Mouse (Mus musculus) effector memory CD4-positive, alpha-beta T cell, adult 5 months (primary cell): Measurements from ENCODE around the gene Acad10. TPM values are rescaled to one million over a fixed set of nuclear protein-coding genes. Genes with fewer than 3 reads are reported as not detected.

Experiments used
- polyA plus RNA-seq: library from polyadenylated mRNA; unstranded; fragments of 100-300 nt; shearing (Covaris generic); gene quantifications from one replicate; pipeline ENCODE4 v1.2.1, GENCODE M21; 2017

Acad10 gene
- polyA plus RNA-seq: 9.5 TPM

DNA sequence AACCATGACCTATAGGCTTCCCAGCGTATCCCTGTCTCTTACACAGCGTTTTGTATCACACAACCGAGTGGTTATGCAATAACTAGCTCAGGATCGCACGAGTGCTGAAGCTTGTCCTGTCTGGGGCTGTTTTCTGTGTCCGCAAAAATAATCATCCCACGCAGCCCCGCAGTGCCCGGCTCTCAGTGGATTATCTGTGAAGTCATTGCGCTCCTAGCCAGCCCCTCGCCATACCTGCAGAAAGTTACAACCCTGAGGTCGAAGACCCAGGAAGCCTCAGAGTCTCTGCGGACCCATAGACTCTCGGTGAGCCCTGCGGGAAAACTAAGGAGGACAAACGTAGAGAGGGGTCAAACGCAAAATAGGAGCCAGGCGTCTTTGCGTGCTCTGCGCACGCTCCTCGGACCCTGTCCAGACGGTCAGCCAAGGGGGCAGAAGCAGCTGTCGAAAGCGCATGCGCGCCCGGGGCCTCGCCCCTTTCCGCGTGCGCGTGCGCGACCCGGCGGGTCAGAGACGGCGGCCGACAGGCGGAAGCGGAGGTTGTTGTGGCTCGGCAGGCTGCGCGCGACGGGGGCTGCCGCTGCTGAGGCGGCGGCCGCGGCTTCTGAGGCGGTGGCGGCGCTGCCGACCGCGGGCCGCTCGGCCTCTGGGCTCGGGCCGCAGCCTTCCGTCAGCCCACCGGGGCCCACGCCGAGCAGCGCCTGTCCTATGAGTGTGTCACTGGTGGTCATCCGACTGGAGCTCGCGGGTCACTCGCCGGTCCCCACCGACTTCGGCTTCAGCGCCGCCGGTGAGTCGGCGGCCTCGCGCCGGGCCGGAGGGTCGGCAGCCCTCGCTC is at the start of gene Acad10, which contains the start of gene Brap:
Acad10 (minus strand) TSS at position 456 of the 838 bp plus-strand sequence.
Brap (plus strand) TSS at position 505 of the 838 bp plus-strand sequence.

DNA sequence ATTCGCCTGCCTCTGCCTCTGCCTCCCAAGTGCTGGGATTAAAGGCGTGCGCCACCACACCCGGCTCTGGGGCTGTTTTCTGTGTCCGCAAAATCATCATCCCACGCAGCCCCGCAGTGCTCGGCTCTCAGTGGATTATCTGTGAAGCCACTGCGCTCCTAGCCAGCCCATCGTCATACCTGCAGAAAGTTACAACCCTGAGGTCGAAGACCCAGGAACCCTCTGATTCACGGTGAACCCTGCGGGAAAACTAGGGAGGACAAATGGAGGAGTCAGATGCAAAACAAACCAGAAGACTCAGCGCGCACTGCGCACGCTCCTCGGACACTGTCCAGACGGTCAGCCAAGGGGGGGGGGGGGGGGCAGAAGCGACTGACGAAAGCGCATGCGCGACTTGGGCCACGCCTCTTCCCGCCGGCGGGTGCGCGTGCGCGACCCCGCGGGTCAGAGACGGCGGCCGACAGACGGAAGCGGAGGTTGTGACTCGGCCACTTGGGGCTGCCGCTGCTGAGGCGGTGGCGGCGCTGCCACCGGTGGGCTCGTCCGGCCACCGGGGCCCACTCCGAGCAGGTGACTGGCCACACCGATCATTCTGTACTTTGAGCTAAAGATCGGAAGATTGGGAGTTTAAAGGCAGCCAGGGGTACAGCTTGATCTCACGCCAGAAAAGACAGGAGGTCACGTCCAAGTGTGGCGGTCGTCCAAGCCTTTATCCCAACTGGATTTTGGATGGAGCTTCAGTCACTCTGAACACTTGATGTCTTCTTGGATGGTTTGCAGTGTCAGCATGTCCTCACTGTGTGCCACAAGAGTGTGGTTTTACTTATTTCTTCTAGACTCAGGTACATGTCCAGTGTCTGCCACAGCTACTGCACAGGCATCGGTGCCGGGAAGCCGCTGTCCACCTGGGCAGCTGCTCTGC is 41.5 kb downstream of the Acad10 start, which contains the start of gene Acad12:
Acad12 (minus strand) TSS at position 347 of the 922 bp plus-strand sequence.

DNA sequence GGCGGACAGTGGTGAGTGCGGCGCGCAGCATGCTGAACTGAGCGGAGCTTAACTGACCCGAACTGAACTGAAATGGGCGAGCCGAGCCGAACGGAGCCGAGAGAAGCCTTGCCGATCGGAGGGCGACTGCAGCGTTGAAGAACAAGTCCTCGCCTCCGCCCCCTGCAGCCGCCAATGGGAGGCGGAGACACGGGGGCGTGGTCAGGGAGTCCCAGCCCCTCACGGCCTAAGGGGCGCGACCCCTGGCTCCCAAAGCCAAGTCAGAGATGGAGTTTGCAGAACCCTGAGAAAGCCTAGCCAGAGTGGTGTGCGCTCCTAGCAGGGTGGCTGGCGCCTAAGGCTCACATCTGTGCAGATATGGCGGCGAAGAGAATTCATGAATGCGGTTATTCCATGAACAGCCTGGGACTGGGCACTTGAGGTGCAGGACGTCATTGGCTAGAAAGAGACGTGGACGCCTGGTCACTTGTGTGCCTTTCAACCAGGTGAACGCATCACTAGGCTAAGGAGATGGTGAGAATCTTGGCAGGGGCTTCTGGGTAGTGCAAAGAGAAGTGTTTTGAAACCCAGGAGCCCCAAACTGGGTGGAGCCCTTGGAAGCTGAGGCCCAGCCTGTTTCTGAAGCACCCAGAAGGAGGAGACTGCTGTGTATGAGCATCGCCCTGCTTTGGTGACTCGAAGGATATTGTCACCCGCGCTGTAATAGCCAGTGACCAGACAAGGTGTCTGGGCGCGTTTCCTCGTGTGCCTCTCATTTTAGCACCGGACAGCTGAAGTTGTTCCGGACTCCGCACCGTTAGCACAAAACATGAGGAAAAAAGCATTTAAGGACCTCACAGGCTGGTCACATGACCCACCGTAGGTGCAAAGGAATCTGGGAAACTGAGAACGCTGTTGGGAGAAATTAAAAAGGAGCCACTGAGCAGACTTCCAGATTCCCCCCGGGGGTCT is 66.6 kb downstream of the Acad10 start, which contains the start of gene Aldh2:
Aldh2 (minus strand) TSS at position 374 of the 951 bp plus-strand sequence.

Other genes starting within 250 kb of the Acad10 start
- gene Tmem116, start 208.6 kb downstream of the Acad10 start, polyA plus RNA-seq: 1.2 TPM
- gene Erp29, start 208.0 kb downstream of the Acad10 start, polyA plus RNA-seq: 44.4 TPM
- not detected for gene Adam1b, start 157.1 kb downstream of the Acad10 start, polyA plus RNA-seq
- 0.30 TPM for gene Adam1a, start 115.0 kb downstream of the Acad10 start, polyA plus RNA-seq
- 0.35 TPM for gene Gm42878, start 115.0 kb downstream of the Acad10 start, polyA plus RNA-seq
- 55.5 TPM for gene Mapkapk5, start 114.6 kb downstream of the Acad10 start, polyA plus RNA-seq
- 7.1 TPM for gene Aldh2, start 66.7 kb downstream of the Acad10 start, polyA plus RNA-seq
- gene Acad12, start 41.6 kb downstream of the Acad10 start, polyA plus RNA-seq: 0.52 TPM
- 97.5 TPM for gene Brap, start within 50 bp of the Acad10 start, polyA plus RNA-seq
- gene Atxn2, start 50.8 kb upstream of the Acad10 start, polyA plus RNA-seq: 44.4 TPM
- 46.0 TPM for gene Sh2b3, start 177.1 kb upstream of the Acad10 start, polyA plus RNA-seq
- 6.7 TPM for gene Pheta1, start 188.5 kb upstream of the Acad10 start, polyA plus RNA-seq